Mouse (Mus musculus): Measurements from ENCODE around the gene Acoxl. TPM values are rescaled to one million over a fixed set of nuclear protein-coding genes. Genes with fewer than 3 reads are reported as not detected.
"Not testable (repeated sequence)": the region's sequence is repeated elsewhere in the genome, so short reads cannot be mapped to it uniquely, and the experiment has no call there.

Acoxl gene
- total RNA-seq, 2 experiments from 2014 or later, result not detected

GRCm38 (mm10) chr2:128096070-128096469, 257.4 kb downstream of the Acoxl start:
- intact Hi-C loops (cut with DNase I), result no loop called here
- DNase-seq, result no peak

GRCm38 (mm10) chr2:128098118-128098517, 259.4 kb downstream of the Acoxl start:
- intact Hi-C loops (cut with DNase I); DNase-seq: not testable (repeated sequence)

- intact Hi-C loops (cut with DNase I), result no loop called here
- DNase-seq, result no peak
Measured at GRCm38 (mm10) chr2:128102086-128102485, 263.4 kb downstream of the Acoxl start.

- intact Hi-C loops (cut with DNase I), result no loop called here
Measured at GRCm38 (mm10) chr2:128104815-128105214, 266.1 kb downstream of the Acoxl start.

GRCm38 (mm10) chr2:128105651-128106050, 267.0 kb downstream of the Acoxl start:
- intact Hi-C loops (cut with DNase I), result no loop called here
- DNase-seq, result no peak

More at GRCm38 (mm10) chr2:128104815-128105214, 266.1 kb downstream of the Acoxl start:
- no peak for DNase-seq

GRCm38 (mm10) chr2:128111537-128111936, 272.9 kb downstream of the Acoxl start:
- intact Hi-C loops (cut with DNase I), result no loop called here

GRCm38 (mm10) chr2:128114621-128115020, 275.9 kb downstream of the Acoxl start:
- no peak for DNase-seq
- intact Hi-C loops (cut with DNase I), result no loop called here

More at GRCm38 (mm10) chr2:128111537-128111936, 272.9 kb downstream of the Acoxl start:
- no peak for DNase-seq

GRCm38 (mm10) chr2:128115579-128115978, 276.9 kb downstream of the Acoxl start:
- no peak for DNase-seq
- intact Hi-C loops (cut with DNase I), result no loop called here

- intact Hi-C loops (cut with DNase I), result no loop called here
- no peak for DNase-seq
Measured at GRCm38 (mm10) chr2:128117605-128118004, 278.9 kb downstream of the Acoxl start.

- intact Hi-C loops (cut with DNase I), result no loop called here
- no peak for DNase-seq
Measured at GRCm38 (mm10) chr2:128118971-128119370, 280.3 kb downstream of the Acoxl start.

- DNase-seq, result peak; percentile 69
- intact Hi-C loops (cut with DNase I), result loop anchor here (2.0 to 5.0 kb wide), 3 partner anchors 230 to 450 kb away; no protein-coding TSS in a partner anchor
Measured at GRCm38 (mm10) chr2:128122491-128122890, 283.8 kb downstream of the Acoxl start.

GRCm38 (mm10) chr2:128122891-128123771, 284.5 kb downstream of the Acoxl start:
- peak; percentile 48 for DNase-seq
- intact Hi-C loops (cut with DNase I), result loop anchor here (2.0 to 5.0 kb wide), 3 partner anchors 231 to 450 kb away; no protein-coding TSS in a partner anchor

- peak; percentile 28 for DNase-seq
- intact Hi-C loops (cut with DNase I), result loop anchor here (2.0 to 5.0 kb wide), 3 partner anchors 232 to 449 kb away; no protein-coding TSS in a partner anchor
Measured at GRCm38 (mm10) chr2:128123921-128124683, 285.4 kb downstream of the Acoxl start.

- intact Hi-C loops (cut with DNase I), result loop anchor here (5.0 kb wide), 2 partner anchors 232 to 273 kb away; no protein-coding TSS in a partner anchor
- DNase-seq, result no peak
Measured at GRCm38 (mm10) chr2:128124693-128125092, 286.0 kb downstream of the Acoxl start.

GRCm38 (mm10) chr2:128125635-128126470, 287.2 kb downstream of the Acoxl start, which contains the start of gene Bcl2l11:
Gene Bcl2l11, plus strand, starts transcription at chr2:128126038.
- peak; percentile 96 for DNase-seq
- intact Hi-C loops (cut with DNase I), result no loop called here

- DNase-seq, result no peak
- intact Hi-C loops (cut with DNase I), result no loop called here
Measured at GRCm38 (mm10) chr2:128126591-128127051, 287.9 kb downstream of the Acoxl start.

- peak; percentile 97 for DNase-seq
- intact Hi-C loops (cut with DNase I), result no loop called here
Measured at GRCm38 (mm10) chr2:128127121-128127671, 288.5 kb downstream of the Acoxl start.

- peak; percentile 77 for DNase-seq
- intact Hi-C loops (cut with DNase I), result no loop called here
Measured at GRCm38 (mm10) chr2:128127691-128128292, 289.1 kb downstream of the Acoxl start.

GRCm38 (mm10) chr2:128128532-128128931, 289.9 kb downstream of the Acoxl start:
- no peak for DNase-seq
- intact Hi-C loops (cut with DNase I), result no loop called here
